Mouse (Mus musculus) heart, postnatal 10 days (tissue): ENCODE data around the gene Hsd17b12. TPM values are rescaled to one million over a fixed set of nuclear protein-coding genes. Genes with fewer than 3 reads are reported as not detected.

ENCODE experiments used
- DNase-seq, 2 experiments: peaks; one replicate each; pipeline ENCODE4 v3.0.0; 2021
- intact Hi-C: fragments of 180-260 bp; cut with DNase I; formaldehyde crosslinking; loops from one replicate; pipeline ENCODE4 v1.15.1; 2025
- microRNA-seq, 2 experiments: library from miRNA; unstranded; fragments of <30 nt; microRNA quantifications; one replicate each; pipeline ENCODE4 v1.2.0; 2022
- total RNA-seq, 2 experiments: library from RNA; stranded (reverse); gene quantifications; 2 replicates each; pipeline ENCODE4 v1.2.3; 2021

Hsd17b12 gene
- total RNA-seq, 2 experiments from 2014 or later: 28.8 to 34.8 TPM

DNA sequence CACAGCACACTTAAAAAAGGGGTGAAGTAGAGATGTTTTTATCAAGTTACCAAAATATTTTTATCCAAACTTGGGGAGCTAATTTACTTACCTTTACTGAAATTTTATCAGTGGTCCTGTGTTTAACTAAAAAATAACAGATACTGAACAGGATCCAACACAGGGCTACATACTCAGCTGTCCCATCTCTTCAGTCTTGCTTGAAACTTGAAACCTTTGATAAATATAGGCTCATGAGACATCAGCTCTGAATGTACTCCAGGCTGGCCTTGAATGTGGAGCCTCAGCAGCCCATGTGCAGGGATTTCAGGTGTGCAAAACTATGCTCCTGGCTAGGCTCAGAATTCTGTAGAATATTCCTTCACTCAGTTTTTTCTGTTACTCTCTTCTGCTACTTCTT lies 127.2 kb downstream of the Hsd17b12 start:
- intact Hi-C loops: no loop called here
- no peak for DNase-seq

DNA sequence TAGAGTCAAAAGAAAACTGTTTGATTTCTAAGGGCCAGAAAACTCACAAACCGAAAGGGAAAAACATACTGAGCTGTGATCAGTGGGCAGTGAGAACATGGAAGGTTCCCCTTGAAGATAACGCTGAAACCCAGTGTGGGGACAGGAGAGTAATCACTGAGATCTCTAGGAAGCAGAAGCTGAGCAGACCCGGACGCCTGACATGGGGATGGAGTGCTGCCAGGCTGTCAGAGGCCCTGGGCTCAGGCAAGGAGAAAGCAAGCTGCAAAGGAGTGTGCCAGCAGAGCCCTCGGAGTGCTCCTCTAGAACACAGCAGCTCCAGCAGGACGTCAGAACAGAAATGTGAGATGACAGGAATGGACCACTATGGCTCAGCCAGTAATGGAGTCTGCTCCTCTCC lies 133.1 kb downstream of the Hsd17b12 start:
- DNase-seq: no peak
- intact Hi-C loops: no loop called here

DNA sequence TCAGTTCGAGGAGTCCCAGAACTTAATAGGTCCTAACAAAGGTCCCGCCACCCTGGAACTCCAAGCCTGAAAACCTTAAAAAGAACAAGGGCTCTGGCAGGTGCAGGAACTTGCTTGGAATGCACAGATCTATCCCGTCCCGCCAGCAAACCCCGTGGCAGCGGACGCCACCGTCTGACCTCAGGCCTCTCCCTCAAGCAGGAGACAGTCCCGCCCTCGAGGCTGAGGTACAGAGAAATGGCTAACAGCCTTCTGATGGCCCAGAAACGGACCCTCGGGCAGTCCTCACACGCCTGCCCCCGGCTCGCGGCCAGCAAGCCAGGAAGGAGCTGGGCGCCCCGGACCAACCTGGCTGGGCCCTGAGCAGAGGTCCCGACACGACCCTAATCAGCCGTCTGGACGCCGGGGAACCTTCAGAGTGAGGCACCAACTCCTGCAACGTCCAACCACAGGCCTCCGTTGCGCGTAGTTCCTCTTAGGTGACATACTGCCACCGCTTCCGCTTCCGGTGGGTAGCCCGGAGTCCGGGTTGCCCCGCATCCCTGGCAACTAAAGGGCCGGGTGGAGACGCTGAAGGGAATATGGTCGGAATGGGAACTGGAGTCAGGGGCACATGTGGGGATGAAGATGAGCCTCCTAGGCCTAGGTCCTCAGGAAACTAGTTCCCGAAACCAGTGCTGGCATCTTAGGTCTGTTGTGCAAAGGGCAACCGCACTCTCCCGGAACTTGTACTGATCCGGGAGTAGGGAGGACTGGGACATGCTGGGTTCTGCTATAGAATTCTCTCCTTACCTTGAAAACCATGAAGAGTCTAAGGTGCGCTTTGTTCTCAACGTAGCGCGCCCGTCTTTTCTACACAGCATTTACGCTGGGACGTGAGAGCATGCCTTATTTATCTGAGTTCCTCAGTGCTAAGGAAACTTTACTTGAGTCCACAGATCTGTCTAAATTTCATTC lies 147.2 kb downstream of the Hsd17b12 start, which contains the start of gene Alkbh3:
Alkbh3 (minus strand) TSS at position 473 of the 957 bp plus-strand sequence.
- DNase-seq: peak; percentile 95 to 98
- intact Hi-C loops: no loop called here

DNA sequence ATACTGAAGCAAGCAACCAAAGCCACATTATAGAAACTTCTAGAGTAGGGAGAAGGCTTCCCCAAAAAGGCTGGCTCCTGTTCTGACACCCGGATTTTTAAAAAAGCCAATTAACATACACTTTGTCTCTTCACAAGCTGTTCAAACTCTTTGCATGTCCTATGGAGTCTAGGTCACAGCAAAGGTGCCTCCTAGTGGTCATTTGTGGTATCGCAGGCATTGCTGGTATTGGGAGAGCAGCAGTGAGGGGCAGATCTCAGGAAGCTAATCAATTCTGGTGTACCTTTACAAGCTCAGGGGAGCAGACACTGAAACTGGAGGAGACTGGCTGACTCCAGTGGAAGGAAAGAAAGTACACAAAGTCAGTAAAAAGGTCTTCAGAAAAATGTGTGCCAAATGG lies 155.4 kb downstream of the Hsd17b12 start:
- peak; percentile 86 to 94 for DNase-seq
- intact Hi-C loops: loop anchor here (1.0 to 10.0 kb wide), 3 partner anchors 46 to 528 kb away; no protein-coding TSS in a partner anchor

DNA sequence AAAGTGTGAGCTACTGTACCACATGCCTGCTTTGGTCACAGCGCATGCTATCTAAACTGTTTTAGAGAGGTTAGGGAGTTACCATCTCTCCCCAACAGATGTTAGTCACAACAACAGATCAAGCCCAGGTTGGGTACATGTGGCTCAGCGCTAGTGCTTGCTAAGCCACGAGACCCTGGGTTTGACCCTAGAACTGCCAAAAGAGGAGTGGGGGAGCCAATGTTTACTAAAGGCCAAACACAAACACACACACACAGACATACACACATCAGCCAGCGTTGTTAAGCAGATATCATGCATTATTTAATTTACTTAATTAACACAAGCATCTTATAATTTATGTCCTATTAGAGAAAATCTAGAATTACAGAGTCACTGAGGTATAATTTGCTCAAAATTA lies 155.8 kb downstream of the Hsd17b12 start:
- intact Hi-C loops: loop anchor here (1.0 to 10.0 kb wide), 3 partner anchors 46 to 527 kb away; no protein-coding TSS in a partner anchor
- no peak for DNase-seq

DNA sequence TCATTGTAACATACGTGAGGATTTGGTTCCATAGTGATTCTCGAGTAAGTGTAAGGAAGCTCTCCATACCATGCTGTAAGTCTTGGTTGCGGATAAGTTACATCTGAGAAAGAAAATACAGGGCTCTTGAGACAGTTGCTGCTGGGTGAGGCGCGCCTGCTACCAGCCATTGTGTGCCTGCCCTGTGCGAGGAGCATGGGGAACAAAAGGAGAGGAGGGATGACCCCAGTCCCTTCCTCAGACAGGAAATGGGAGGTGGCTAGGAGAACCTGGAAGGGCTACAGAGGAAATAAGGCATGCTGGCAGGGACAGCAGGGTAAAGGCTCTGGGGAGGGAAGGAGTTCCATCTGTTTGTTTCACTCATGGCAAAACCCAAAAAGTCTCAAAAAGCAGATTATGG lies 156.4 kb downstream of the Hsd17b12 start:
- intact Hi-C loops: loop anchor here (10.0 kb wide), 1 partner anchor 527 kb away; no protein-coding TSS in a partner anchor

DNA sequence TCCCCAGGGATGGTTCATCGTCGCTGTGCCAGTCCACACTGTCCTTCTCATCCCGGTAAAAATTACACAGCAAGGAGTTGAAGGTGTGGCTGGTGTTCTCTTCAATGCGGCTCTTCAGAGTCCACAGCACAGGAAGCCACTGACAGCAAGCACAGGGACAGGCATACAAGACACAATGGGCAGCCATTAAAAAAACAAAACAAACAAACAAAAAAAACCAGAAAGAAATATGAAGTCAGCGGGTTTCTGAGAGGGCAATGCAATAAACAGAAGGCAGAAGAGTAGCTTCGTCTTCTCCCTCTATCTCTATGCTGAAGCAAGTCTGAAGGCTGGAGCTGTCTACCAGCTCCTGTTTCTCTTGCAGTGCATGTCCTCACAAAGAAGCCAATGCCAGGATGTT lies 161.5 kb downstream of the Hsd17b12 start, which contains the start of gene Gm27027:
Gm27027 (minus strand) TSS at position 101 of the 400 bp plus-strand sequence.
- intact Hi-C loops: no loop called here
- DNase-seq: no peak

More for the DNA sequence above, 156.4 kb downstream of the Hsd17b12 start:
- peak in 1 of 2 experiments; percentile 22 for DNase-seq

DNA sequence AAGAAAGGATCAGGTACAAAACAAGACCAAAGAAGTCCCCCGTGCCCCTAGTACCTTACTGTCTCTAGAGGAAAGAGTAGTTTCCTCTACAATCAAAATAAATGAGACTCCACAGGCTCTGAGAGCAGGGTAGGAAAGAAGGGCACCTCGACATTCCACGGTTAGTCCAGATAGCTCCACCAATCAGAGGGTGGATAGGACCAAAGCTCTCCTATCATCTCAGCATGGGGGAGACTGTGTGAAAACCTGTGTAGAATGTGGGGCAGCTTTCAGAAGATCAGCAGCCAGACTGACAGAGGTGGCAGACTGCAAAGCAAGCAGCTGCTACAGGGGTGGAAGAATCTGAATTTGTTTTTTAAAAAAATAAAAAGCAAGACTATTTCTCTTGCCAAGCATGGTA lies 165.0 kb downstream of the Hsd17b12 start:
- intact Hi-C loops: no loop called here
- DNase-seq: no peak

DNA sequence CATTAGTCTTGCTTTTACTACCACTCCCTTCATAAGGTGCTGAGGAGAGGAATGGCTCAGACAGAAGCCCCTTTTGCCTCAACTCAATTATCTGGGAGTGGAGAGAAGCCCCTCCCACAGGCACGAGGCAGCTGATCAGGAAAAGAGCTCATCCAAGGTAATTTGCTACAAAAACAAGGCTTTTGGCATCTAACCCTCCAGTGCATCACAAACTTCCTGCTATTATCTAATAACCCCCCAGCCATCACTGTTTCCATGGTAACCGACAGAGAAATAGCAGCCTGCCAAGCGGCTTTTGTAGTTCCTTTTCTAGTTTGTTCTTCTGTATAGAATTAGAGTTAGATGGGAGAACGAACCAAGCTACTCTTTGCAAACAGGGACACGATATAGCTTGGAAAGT lies 165.5 kb downstream of the Hsd17b12 start:
- peak; percentile 56 for DNase-seq
- intact Hi-C loops: no loop called here

DNA sequence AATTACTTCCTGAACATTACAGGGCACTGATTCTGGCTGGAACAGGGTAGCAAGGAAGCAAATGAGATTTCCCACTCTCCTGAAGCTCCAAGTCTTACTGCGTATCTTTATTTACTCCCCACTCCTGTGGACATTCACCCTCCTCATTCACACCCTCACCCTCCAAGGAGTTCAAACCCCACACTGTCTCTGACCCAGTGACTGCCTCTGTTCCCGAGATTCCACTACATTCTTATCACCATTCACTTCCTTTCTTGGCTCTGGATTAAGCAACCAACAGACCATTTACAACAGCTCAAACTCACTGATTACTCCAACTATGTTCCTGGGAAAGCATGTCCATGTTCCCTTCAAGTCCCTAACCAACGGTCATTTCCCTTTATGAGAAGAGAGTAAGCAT lies 166.4 kb downstream of the Hsd17b12 start:
- intact Hi-C loops: no loop called here

DNA sequence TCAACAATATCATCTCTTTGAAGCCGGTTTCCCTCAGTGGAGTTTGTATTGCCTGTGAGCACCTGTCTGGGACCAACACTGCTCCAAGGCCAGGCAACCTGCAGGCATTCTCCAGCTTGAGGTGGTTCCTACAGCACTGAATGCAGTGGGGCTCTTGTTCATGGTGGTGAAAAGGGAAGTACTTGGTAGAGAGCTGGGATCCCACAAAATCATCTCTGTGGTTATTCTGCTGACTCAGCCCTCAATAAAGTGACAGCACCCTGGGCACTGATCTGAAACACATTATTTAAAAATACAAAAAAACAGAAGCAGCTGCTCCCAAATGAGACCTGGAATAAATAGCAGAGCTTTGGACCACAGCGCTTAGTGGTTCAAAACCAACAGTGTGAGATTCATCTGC lies 169.3 kb downstream of the Hsd17b12 start:
- intact Hi-C loops: no loop called here
- DNase-seq: no peak

More for the DNA sequence above, 166.4 kb downstream of the Hsd17b12 start:
- DNase-seq: no peak

Small RNA genes within 50 kb of the gene (microRNA-seq; reads per million reads assigned to microRNA genes)
- 0 reads per million in 2 experiments for gene Gm23630

Other genes starting within 250 kb of the Hsd17b12 start
- 10 to 100 TPM; 25.3 to 29.4 TPM for gene Gm13889, start 200.8 kb downstream of the Hsd17b12 start, total RNA-seq
- gene Gm27027, start 161.6 kb downstream of the Hsd17b12 start, total RNA-seq: 1 to 10 TPM in 1 of 2 experiments, not detected in 1; 1.0 TPM
- 10 to 100 TPM; 70.0 to 78.2 TPM for gene Alkbh3, start 147.2 kb downstream of the Hsd17b12 start, total RNA-seq
- 10 to 100 TPM; 29.2 to 31.9 TPM for gene Ttc17, start 248.7 kb upstream of the Hsd17b12 start, total RNA-seq